Mouse (Mus musculus): ENCODE measurements around the gene Tert. TPM values are rescaled to one million over a fixed set of nuclear protein-coding genes. Genes with fewer than 3 reads are reported as not detected.
A peak's percentile ranks its signal among the peaks of the same experiment; 100 is the strongest.

Gene Tert
- total RNA-seq, 2 experiments from 2014 or later, result 3.9 to 4.7 TPM

DNA sequence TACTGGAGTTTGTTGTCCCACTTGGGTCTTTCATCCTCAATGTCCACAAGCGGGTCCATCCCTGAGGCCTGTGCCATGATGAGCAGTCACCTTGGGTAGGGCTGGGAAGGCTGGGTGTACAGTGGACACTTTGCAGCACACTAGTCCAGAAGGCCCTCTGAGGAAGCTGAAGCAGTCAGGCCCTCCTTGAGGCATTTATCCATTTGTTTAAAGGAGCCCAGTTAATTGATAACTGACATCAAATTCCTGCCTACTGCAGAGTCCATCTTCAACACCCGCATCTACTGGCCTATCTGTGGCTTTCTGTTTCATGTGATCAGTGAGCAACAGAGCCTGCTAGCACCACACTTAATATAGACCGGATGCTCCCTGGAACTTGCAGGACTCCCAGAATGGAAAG lies 51.1 kb downstream of the Tert start, which contains the start of gene Slc6a18:
Gene Slc6a18, minus strand, starts transcription at position 171 of the 400 bp plus-strand sequence.
- no peak for DNase-seq

DNA sequence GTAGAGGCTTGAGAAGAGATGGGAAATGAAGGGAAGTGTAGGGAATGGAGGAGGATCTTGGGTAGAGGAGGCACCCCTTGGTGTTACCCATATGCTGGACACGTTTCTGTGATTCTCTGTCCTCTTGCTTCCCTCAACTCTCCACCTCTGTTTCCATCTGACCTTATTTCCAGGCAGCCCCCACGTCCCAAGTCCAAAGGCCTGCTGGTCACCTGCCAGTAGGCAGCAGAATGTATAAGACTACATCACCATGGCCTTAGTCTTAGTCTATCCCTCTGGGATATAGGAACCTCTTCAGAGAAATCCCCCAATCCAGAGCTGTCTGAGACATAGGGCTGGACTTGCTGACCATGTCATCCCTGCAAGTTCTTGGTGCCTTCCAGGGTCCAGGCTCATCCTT lies 52.6 kb downstream of the Tert start:
- no peak for DNase-seq

DNA sequence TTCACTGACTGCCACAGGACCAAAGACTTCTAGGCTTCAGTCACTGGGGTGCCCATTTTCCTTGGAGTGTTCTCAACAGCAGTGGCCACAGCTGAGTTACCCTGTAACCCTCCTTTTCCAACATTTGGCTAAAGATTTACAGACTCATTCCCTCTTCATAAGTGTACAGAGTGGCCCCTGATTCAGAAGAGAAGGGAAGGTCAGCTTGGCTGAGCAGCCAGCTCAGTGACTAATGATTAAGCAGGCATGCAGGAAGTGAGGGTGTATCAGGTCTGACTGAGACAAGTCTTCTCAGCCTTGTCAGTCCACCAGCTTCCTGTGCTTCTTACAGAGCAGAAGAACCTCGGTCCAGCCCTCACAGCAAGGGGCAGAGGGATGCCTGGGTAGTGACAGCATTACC lies 53.7 kb downstream of the Tert start:
- DNase-seq, result no peak

DNA sequence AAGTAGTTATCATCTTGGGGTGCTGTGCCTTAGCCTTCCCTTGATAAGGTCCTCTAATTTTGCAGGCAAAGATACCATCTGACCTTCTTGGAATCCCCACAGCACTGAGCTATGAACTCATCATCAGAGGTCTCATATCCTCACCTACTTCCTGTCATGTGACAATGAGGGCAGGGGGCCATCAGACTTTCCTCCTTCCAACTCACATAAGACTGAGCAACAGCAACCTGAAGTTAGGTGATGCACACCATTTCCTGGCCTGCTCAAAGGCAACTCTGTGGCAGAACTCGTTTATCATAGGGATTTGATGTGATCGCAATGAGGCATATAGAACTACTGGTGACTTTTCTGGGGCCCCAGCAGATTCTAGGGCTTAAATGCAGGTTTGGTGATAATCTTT lies 55.5 kb downstream of the Tert start:
- no peak for DNase-seq

DNA sequence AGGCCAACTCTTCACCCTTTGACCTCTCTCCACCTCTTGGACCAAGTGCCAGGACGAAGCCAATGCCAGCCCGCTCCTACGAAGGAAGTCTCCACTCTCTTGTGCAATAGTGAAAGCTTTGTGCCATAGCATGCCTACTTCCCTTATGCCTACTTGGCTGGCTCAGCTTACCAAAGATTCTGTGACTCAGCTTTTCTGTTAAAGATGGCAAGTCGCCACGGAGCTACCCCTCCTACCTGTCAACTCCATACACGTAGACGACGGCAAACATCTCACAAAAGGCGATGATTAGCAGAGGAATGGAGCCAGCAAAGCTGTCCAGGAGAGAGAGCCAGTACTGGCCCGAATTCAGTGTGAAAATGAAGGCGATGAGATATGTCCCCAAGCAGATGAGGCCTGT lies 57.0 kb downstream of the Tert start:
- peak; percentile 4 to 15 for DNase-seq

DNA sequence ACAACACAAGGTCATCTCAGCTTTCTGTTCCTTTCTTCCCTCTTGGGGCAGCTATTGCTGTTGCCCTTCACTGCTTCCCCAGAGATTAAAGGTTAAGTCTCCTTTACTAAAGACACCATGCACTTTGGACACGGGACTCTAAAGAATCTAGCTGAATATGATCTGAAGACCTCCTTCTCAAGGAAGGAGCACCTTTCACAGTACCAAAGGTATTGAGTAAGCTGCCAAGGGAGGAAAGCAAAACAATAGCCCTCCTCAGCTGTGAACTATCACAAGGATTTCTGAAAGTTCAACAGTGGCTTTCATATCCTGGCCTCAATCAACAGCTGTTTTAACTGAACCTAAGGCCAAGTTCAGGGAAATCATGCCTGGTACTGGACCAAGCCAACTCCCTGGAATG lies 57.7 kb downstream of the Tert start:
- no peak for DNase-seq

DNA sequence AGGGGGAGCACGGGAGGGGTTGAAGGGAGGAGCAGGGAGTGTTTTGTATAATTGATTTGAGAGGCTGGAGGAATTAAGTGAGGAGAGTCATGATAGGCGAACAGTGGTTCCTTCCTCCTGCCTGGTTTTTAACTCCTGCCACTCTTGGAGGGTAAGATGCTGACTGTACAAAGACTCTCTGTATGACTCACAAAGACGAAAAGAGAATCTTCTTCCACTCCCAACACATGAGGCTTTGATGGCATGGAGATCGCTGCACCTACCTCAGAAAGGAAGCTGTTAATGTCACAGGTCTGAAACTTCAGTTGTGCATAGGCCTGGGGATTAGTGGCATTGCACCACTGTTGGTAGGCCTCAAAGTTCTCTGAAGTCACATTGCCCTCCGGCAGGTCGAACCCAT lies 58.8 kb downstream of the Tert start:
- DNase-seq, result no peak

DNA sequence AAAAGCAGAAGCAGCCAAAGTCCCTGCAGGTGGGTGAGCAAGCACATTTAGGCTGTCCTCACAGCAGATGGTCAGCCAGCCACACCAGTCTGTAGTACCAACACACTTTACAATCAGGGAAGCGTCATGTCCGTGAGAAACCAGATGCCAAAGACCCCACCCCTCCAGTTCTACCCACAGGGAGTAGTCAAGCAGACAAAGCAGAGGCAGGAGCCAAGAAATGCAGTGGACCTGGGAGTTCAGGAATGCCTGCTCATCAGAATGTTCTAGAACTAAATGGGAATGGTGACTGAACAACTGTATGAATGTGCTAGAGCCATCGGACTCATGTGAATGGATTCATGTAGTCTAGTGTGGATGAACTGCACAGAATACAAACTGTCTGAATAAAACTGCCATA lies 60.9 kb downstream of the Tert start:
- DNase-seq, result no peak

DNA sequence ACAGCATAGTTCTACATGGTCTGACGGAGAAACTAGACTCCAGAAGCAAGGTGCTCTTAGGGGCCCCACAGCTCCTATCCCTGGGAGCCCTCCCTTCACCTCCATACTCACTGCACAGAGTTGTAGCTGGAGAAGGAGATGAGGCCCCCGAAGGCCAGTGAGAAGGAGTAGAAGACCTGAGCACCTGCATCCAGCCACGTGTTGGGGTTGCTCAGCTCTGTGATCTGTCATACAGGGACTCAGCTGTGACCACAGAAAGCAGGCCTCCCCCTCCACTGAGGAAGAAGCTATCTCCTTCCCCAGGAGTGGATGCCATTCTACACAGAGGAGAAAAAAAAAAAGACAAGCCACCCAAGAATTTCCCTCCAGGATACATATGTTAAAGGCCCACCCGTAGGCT lies 62.2 kb downstream of the Tert start:
- no peak for DNase-seq

DNA sequence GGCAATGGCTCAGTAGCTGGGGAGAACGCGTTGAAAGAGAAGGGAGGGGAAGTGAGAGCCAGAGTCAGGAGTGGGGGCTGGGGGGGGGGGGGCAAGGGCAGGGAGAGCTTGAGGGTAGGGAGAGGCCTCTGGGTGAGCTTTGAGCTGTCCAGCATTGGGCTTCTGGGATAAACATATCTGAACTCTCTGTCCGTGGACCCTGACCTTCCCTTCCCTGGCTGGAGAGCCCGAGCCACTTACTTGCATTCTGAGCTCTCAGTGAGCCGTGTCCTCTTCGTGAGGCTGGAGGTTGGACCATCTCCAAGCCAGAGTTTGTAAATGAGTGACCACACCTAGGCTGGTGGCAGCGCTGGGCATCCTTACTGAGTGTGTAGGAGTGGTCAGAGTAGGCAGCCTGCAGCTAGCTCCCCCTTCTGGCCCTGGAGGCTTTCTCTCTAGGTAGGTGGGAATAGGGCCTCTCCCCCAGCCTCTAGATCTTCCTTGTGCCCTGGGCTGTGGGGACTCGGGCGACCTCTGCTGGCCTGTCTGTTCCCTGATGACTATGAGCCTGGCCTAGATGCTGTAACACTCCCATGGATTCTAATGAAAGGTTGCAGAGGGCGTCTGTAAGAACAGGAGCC lies 65.6 kb downstream of the Tert start:
- DNase-seq, result peak; percentile 37 to 44

DNA sequence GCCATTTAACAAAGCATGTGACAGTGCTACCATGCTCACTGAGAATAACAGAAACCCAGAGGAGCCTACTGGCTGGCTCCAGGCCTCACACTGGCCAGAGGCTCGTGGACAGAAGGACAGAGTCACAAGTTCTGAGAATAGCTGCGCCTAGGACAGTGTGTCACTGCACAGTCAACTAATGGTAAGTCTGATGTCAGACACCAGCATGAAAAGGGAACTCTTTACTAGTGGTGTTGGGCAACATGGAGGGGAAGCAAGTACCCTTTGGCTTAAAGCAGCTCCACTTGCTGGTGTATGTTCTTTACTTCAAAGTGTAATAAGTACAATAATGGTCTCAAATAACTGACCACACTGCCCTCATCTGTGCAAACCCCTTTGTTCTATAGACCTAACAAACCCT lies 66.6 kb downstream of the Tert start:
- DNase-seq, result no peak

DNA sequence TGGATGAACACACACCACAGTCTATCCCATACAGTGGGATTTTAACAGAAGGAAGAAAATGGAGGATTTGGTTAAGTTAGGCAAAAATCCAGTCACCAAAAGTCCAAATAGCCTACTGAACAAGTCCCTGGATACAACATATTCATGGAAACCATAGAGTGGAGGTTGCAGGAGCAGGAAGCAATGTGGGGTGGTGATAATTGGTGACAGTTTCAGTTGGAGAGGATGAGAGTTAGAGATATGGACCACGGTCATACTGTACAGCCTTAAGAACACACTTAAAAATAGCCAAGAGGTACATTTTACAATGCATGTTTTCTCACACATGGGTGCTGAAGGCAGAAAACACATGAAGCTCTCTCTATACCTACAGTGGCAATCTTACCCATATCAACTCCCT lies 68.3 kb downstream of the Tert start:
- DNase-seq, result no peak

DNA sequence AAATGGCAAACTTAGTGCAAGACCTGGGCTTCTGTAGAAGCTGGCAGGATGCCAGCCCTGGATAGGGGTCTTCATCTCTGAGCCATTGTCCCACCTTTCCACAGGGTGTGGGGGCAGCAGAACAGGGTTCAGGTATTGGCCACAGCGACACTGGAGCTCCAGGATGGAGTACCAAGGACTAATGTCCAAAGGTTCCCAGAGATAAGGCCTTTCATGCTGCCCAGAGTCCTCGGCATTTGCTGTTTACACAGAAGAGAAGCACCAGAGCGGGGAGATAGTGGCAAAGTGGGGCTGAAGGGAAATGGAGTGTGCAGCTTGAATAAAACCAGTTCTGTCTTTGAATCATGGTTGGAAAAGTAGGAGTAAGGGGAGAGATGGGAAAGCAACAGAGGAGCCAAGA lies 69.8 kb downstream of the Tert start:
- no peak for DNase-seq

Other genes with a start within 250 kb of the Tert start
- gene Lpcat1, start 159.7 kb upstream of the Tert start, total RNA-seq (2021), result 10 to 100 TPM; 36.6 to 39.4 TPM
- under 1 TPM in 1 of 2 experiments, not detected in 1; 0.10 TPM for gene Slc6a3, start 90.2 kb upstream of the Tert start, total RNA-seq (2021)
- gene Clptm1l, start 22.9 kb upstream of the Tert start, total RNA-seq (2021), result 100 to 1,000 TPM; 124 to 131 TPM
- gene Slc6a18, start 51.1 kb downstream of the Tert start, total RNA-seq (2021), result not detected
- not detected for gene Slc6a19, start 78.0 kb downstream of the Tert start, total RNA-seq (2021)
- gene Slc12a7, start 106.2 kb downstream of the Tert start, total RNA-seq (2021), result 1 to 10 TPM; 4.4 to 5.3 TPM
- gene Nkd2, start 220.7 kb downstream of the Tert start, total RNA-seq (2021), result 1 to 10 TPM; 6.7 to 8.6 TPM